Mouse (Mus musculus): ENCODE data around the gene Rpl3.

Rpl3 gene

DNA sequence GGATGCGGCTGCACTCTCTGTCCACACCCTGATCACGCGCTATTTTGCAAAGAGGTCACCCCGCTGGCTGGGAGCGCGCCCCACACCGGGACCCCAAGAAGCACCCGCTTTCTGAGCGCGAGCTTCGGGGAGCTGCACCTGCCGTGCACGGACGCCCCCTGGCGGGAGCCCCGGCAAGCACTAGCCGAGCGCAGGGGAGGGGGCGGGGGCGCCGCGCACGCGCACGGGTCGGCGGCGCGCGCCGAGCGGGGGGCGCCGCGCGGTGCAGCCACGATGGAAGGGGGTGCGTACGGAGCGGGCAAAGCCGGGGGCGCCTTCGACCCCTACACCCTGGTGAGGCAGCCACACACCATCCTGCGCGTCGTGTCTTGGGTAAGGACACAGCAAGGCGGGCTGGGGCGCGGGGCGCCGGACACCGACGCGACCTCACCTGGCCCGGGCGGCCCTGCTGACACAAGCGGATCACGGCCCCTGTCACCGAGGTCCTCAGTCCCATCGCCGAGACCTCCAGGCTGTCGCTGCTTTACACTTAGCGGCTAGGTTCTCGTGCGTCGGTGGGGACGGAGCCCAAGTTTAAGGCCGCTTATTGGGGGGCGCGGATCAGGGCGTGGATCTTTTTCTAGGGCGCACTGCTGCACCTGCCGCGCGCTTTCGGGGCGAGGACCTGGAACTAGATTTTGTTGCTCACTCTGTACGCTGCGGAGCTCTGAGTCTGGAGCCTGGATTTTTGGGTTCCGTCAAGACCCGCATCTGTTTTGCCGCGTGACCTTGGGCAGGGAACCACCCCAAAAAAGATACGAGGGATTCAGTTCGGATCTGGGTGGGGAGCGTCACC is at the start of gene Rpl3, which contains the start of gene Syngr1:
Gene Rpl3 (minus strand): TSS at position 748 of the 835 bp plus-strand sequence.
Gene Syngr1 (plus strand): TSS at position 214 of the 835 bp plus-strand sequence.
- POLR2A ChIA-PET = interaction anchor here (0.6 to 33.8 kb wide), 72 partner anchors 9 to 1869 kb away, joined by 3 to 1070 read pairs (median 5); partner anchors contain the start of genes Atf4 (in 2 of the 4), Rps19bp1 (in 2 of the 4), Cbx7 (in 1 of the 4) and Josd1 (in 1 of the 4)
- CTCF ChIA-PET = interaction anchor here (0.6 to 8.4 kb wide), 32 partner anchors 9 to 433 kb away, joined by 3 to 76 read pairs (median 4); partner anchors contain the start of genes Apobec3 (in 1 of the 4), Cby1 (in 1 of the 4), Fam227a (in 1 of the 4) and Mgat3 (in 1 of the 4)

DNA sequence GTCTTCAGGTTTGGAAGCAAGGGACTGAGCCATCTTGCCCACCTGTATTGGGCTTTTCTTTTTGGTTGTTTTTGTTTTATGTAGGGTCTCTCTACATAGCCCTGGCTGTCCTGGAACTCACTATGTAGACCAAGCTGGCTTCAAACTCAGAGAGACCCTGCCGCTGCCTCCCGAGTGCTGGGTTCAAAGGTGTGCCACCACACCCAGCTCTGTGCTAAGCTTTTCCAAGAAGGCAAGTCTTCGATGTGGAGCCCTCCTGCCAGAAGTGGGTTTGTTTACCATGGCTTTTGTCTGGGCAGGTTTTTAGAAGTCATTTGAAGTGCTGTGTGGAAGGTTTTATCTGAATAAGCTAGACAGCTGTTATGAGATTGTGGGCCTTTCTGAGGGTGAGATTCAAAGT is 49.2 kb upstream of the Rpl3 start:
- ChIA-PET POLR2A (interaction anchor here in 2 of 4 experiments (0.8 to 7.4 kb wide), 17 partner anchors 8 to 116 kb away, joined by 3 to 55 read pairs (median 4); partner anchors contain the start of genes Atf4 (in 1 of the 2) and Tab1 (in 1 of the 2)), CTCF (interaction anchor here (0.5 to 2.5 kb wide), 10 partner anchors 9 to 165 kb away, joined by 3 to 7 read pairs (median 3); partner anchors contain the start of gene Tab1 (in 1 of the 4))

DNA sequence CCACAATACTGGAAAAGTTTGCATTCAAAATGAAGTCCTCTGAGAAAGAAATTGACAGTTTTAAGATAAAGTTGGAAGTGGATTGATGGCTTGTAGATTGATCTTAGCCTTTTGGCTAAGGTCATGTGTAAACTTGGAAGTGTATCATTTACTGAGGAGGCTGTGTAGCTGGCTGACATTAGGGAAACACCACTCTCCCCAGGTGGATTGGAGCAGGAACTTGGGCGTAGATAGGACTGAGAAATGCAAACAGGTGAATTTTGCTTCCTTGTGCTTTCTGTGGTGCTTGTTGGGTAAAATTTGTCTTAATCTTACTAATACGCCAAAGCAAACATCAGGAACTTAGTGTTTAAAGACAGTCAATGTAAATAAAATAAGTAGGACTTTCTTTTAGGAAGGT is 48.6 kb upstream of the Rpl3 start:
- ChIA-PET POLR2A (interaction anchor here in 2 of 4 experiments (0.8 to 7.4 kb wide), 13 partner anchors 8 to 117 kb away, joined by 3 to 55 read pairs (median 4); partner anchors contain the start of genes Atf4 (in 1 of the 2) and Tab1 (in 1 of the 2)), CTCF (interaction anchor here in 2 of 4 experiments (0.6 to 1.0 kb wide), 4 partner anchors 11 to 592 kb away, joined by 3 read pairs; no protein-coding TSS in a partner anchor)

DNA sequence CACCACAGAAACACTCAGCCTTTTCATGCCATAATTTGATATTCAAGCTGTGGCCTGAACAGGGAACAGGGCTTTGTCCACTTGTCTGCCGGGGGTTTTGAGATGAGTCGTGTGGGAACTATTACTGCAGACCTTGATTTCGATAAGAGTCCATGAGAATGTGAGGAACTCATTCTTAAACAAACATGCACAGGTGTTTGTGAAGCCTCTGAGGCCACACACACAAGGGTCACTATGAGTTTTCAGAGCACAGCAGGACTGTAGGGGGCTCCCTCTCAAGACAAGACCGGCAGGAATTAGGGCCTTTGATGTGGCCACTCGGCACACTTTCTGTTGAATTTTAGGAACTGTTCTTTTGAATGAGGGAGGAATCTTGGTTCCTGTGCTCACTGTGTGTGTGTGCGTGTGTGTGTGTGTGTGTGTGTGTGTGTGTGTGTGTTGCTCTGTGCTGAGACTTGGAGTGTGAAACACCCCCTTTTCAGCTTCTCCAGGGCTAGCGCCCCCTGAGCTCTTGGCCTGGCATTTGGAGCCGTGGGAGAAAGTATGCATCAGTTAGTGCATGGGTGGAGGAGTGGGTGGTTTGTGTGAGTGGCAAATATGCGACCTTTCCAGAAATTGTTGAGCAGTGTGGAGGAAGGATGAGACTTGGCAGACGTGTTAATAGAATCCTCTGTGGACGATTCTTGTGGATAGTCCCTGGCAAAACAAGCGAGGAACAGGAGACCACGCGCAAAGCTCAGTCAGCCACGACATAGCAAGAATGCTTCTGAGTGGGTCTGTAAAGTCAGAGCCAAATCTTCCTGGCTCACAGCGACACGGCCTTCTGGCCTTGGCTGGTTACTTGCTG is 46.5 kb upstream of the Rpl3 start:
- POLR2A ChIA-PET = interaction anchor here (0.6 to 2.6 kb wide), 32 partner anchors 7 to 192 kb away, joined by 3 to 14 read pairs (median 4); partner anchors contain the start of genes Atf4 (in 2 of the 4), Rpl3 (in 1 of the 4), Rps19bp1 (in 1 of the 4) and Syngr1 (in 1 of the 4)
- CTCF ChIA-PET = interaction anchor here in 3 of 4 experiments (0.5 to 2.1 kb wide), 15 partner anchors 9 to 496 kb away, joined by 3 to 5 read pairs (median 4); no protein-coding TSS in a partner anchor

DNA sequence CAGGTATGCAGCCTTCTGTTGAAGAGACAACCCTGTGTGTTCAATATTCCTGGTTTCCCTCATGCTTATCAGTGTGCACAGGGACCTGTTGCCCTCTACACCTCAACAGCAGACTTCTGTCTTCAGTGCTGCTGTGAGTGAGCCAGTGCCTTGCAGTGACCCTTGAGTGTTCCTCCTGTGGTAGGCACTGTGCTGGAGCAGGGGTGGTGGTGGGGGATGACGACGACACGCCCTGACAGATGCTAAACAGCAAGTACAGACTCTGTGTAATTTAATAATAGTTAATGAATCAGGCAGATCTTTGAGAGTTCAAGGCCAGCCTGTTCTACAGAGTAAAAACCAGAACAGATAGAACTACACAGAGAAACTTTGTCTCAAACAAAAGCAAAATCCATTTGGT is 45.0 kb upstream of the Rpl3 start:
- ChIA-PET CTCF (interaction anchor here in 1 of 4 experiments (0.8 kb wide), 1 partner anchor 80 kb away, joined by 10 read pairs; no protein-coding TSS in a partner anchor), POLR2A (interaction anchor here in 2 of 4 experiments (0.7 to 9.1 kb wide), 16 partner anchors 9 to 206 kb away, joined by 3 to 135 read pairs (median 4); partner anchors contain the start of genes Atf4 (in 2 of the 2) and Syngr1 (in 1 of the 2))

DNA sequence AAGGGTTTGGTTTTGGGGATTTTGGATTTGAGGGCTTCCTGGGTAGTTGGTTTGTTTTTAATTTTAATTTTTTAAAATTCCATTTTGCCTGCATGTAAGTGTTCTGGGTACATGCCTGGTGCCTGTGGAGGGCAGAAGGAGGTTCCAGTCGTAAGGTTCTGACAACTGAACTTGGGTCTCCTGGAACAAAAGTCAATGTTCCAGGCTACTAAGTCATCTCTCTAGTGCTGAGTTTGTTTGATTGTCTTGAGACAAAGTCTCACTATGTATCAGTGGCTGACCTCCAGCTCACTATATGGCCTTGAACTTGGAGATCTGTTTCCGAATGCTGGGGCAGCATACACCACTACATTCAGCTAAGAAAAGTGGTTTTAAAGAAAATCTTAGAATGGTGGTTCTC is 43.8 kb upstream of the Rpl3 start:
- CTCF ChIA-PET = no interaction called here
- POLR2A ChIA-PET = interaction anchor here in 2 of 4 experiments (0.9 to 9.1 kb wide), 15 partner anchors 10 to 129 kb away, joined by 3 to 135 read pairs (median 5); partner anchors contain the start of genes Atf4 (in 2 of the 2), Mief1 (in 1 of the 2), Rps19bp1 (in 1 of the 2) and Syngr1 (in 1 of the 2)

DNA sequence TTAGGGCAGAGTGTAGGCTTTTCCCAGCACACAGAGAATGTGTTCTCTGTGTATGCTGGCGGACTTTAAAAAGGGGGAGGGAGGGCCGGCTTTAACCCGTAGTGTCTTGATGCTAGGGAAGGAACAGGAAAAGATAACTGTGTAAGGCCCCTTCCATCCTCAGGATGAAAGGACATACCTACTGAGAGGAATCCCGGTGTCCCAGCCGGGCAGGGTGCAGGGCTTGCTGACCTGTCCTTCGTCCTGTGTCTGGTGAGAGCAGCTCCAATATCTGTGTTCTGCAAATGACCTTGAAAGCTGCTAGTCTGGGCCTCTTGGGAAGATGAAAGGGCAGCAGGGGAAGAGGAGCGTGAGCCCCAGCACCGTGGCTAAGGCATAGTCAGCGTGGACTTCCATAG is 42.8 kb upstream of the Rpl3 start:
- CTCF ChIA-PET = interaction anchor here in 1 of 4 experiments (0.6 kb wide), 1 partner anchor 126 kb away, joined by 5 read pairs; no protein-coding TSS in a partner anchor
- POLR2A ChIA-PET = interaction anchor here in 3 of 4 experiments (0.5 to 9.1 kb wide), 25 partner anchors 8 to 1498 kb away, joined by 3 to 135 read pairs (median 7); partner anchors contain the start of genes Atf4 (in 2 of the 3), Mief1 (in 1 of the 3), Rpl3 (in 1 of the 3) and Syngr1 (in 1 of the 3)

DNA sequence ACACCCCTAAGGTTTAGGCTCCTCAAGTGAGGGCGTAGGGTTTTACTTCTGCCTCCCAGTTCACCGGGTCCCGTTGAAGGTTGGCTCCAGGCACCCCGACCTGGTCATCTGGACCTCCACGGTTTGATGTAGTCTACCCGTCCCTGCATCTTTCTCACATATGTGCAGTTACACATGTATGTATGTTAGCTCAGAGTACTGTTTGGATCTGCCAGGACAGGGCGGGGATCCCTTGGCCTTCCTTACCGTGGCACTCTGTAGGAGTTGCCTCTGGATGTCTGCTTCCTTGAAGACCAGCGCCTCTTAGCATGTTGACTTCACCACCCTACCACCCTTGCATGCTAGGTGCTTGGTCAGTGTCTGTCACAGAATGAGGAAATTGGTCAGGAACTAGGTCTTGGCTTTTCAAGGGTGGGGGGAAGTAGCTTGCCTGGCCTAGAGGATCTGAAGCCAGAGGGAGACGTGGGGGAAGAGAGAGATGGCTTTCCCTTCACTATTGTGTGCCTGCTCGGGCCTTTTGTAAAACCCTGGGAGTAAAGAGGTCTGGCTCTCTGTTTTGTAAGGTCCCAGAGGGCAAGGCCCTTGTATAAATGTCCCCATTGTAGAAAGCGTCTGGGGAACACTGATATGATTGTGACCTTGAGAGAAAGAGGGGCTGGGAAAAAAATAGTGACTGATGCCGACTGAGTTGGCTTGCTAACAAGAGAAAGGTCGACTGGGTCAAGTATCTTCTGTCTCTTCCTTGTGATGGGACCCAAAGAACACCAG is 42.2 kb upstream of the Rpl3 start:
- POLR2A ChIA-PET = interaction anchor here in 3 of 4 experiments (0.6 to 9.1 kb wide), 60 partner anchors 8 to 1466 kb away, joined by 3 to 135 read pairs (median 5); partner anchors contain the start of genes Atf4 (in 3 of the 3), Mgat3 (in 2 of the 3), Mief1 (in 2 of the 3) and Pdgfb (in 1 of the 3)
- CTCF ChIA-PET = interaction anchor here (0.6 to 1.8 kb wide), 12 partner anchors 9 to 127 kb away, joined by 3 to 12 read pairs (median 4); no protein-coding TSS in a partner anchor

DNA sequence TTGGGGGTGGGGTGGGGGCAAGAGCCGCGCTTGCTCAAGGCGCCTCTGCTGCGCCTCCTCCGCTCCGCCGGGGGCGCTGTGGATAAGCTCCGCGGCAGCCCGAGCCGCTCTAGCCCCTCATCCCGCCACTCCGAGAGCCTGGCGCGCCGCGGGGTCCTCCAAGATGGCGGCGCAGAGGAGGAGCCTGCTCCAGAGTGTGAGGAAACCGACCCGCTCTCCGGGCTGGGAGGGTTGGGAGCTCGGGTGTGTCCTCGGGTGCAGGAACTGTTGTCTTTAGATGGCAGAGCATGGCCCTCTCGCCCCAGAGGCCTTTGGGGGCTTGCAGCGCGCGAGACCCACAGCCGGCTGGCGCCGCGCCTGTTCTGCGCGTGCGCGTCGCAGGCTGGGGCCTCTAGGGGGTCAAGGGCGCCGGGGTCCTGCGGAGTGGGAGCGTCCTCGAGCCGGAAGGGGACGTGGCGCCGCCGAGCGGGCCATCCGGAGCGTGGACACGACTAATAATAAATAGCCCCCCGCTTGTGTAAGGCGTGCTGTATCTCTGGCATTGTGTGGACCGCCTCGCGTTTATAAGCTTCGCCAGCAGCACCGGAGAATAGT is 41.4 kb upstream of the Rpl3 start, which contains the start of gene Tab1:
Gene Tab1 (plus strand): TSS at position 135 of the 594 bp plus-strand sequence.
- ChIA-PET CTCF (interaction anchor here (0.5 to 1.8 kb wide), 26 partner anchors 9 to 488 kb away, joined by 3 to 14 read pairs (median 3); partner anchors contain the start of gene Mief1 (in 1 of the 4)), POLR2A (interaction anchor here (0.6 to 9.1 kb wide), 77 partner anchors 7 to 1337 kb away, joined by 3 to 135 read pairs (median 4); partner anchors contain the start of genes Atf4 (in 3 of the 4), Mgat3 (in 2 of the 4), Mief1 (in 2 of the 4) and Syngr1 (in 2 of the 4))

DNA sequence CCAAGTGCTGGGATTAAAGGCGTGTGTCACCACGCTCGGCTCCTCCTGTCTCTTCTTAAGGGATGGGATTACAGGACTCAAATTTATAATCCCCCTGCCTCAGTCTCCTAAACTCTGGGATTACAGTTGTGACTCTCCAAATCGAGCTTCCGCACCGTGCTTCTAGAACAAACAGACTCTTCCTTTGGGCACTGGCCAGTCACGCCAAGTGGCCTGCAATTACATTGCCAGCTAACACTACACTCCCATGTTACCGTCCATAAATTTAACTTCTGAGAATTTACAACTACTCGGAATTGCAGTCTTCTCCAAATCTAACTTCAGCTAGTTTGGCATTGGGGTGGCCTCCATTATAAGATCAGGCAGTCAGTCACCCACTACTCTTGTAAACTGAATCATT is 40.8 kb upstream of the Rpl3 start:
- POLR2A ChIA-PET = interaction anchor here (0.6 to 9.1 kb wide), 57 partner anchors 8 to 1336 kb away, joined by 3 to 135 read pairs (median 4); partner anchors contain the start of genes Atf4 (in 3 of the 4), Syngr1 (in 2 of the 4), Ddx17 (in 1 of the 4) and Mgat3 (in 1 of the 4)
- CTCF ChIA-PET = interaction anchor here (0.5 to 1.8 kb wide), 20 partner anchors 10 to 203 kb away, joined by 3 to 14 read pairs (median 4); partner anchors contain the start of gene Mief1 (in 1 of the 4)

DNA sequence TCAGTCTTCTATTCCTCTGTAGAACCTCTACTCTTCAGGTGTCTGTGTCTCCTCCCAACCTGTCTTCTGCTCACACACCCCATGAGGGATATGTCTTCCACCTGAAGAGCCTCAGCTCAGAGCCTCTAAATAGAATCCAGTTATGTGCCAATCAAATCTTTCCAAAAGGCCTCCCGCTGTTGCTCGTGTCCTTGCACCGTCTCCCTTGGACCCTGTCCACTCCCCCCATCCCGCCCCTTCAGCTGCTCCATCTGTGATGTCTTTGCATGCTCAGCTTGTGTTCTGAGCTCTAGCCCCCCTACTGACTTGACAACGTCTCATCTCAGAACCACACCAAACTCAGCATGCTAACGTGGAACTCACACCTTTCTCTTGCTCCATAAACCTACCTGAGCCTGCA is 39.8 kb upstream of the Rpl3 start:
- ChIA-PET POLR2A (interaction anchor here in 3 of 4 experiments (0.6 to 9.1 kb wide), 18 partner anchors 9 to 125 kb away, joined by 3 to 135 read pairs (median 10); partner anchors contain the start of genes Atf4 (in 2 of the 3), Rpl3 (in 1 of the 3) and Syngr1 (in 1 of the 3)), CTCF (interaction anchor here in 2 of 4 experiments (0.6 to 1.7 kb wide), 2 partner anchors 11 to 40 kb away, joined by 4 to 7 read pairs; no protein-coding TSS in a partner anchor)

DNA sequence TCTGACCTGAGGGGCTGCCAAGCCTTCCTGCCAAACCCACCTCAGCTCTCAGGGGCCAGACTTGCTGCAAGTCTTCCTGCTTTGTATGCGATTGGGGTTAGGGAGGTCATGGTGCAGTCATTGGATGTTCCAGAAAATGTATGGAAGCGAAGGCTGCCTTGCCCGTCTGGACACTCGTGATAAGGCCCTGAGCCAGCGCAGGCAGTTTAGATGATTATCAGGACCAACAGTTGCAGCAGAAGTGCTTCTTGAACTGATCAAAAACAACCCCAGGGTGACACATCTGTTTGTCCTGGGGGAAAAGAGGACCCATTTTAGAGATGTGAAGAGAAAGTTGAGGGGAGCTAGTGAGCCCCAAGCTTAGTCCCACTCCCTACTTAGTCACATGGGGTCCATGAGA is 39.0 kb upstream of the Rpl3 start:
- ChIA-PET POLR2A (interaction anchor here in 3 of 4 experiments (0.6 to 9.1 kb wide), 16 partner anchors 8 to 580 kb away, joined by 3 to 135 read pairs (median 6); partner anchors contain the start of genes Atf4 (in 2 of the 3), Rpl3 (in 1 of the 3) and Syngr1 (in 1 of the 3)), CTCF (interaction anchor here in 2 of 4 experiments (0.5 to 1.6 kb wide), 2 partner anchors 23 to 130 kb away, joined by 4 read pairs; no protein-coding TSS in a partner anchor)

DNA sequence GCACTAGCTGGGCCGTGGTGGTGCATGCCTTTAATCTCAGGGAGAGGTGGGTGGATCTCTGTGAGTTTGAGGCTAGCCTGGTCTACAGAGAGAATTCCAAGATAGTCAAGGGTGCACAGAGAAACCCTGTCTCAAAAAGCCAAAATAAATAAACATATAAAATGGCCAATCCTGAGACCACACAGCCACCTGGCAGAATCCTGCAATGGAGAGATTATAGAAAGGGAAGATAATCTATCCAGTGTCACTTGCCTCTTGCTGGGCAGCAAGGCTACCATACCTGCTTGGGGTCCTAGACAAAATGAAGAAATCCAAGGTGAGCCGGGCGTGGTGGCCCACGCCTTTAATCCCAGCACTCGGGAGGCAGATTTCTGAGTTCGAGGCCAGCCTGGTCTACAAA is 38.3 kb upstream of the Rpl3 start:
- POLR2A ChIA-PET = interaction anchor here in 3 of 4 experiments (0.6 to 9.1 kb wide), 19 partner anchors 12 to 130 kb away, joined by 3 to 135 read pairs (median 6); partner anchors contain the start of genes Atf4 (in 2 of the 3), Mief1 (in 1 of the 3) and Syngr1 (in 1 of the 3)
- CTCF ChIA-PET = interaction anchor here in 2 of 4 experiments (1.1 to 1.8 kb wide), 4 partner anchors 11 to 22 kb away, joined by 3 to 5 read pairs (median 4); no protein-coding TSS in a partner anchor

DNA sequence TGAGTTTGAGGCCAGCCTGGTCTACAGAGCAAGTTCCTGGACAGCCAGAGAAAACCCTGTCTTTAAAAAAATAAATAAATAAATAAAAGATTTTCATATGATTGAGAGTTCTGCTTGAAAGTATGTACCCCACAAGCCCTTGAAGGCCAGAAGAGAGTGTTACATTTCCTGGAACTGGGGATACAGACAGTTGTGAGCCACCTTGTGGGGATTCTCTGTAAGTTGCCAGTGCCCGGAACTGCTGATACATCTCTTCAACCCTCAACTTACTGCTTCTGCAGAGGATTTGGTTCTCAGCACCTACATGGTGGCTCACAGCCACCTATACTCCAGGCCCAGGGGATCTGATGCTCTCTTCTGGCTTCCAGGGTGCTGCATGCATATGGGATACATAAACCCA is 35.5 kb upstream of the Rpl3 start:
- POLR2A ChIA-PET = interaction anchor here in 3 of 4 experiments (0.6 to 8.0 kb wide), 7 partner anchors 8 to 597 kb away, joined by 3 to 70 read pairs (median 4); partner anchors contain the start of genes Atf4 (in 2 of the 3) and Mief1 (in 1 of the 3)
- CTCF ChIA-PET = interaction anchor here in 1 of 4 experiments (0.5 kb wide), 1 partner anchor 367 kb away, joined by 3 read pairs; no protein-coding TSS in a partner anchor

Measured in embryonic stem cell, embryonic (primary cell).